Mouse (Mus musculus): ENCODE results near the gene Trim33.

The Trim33 gene

DNA sequence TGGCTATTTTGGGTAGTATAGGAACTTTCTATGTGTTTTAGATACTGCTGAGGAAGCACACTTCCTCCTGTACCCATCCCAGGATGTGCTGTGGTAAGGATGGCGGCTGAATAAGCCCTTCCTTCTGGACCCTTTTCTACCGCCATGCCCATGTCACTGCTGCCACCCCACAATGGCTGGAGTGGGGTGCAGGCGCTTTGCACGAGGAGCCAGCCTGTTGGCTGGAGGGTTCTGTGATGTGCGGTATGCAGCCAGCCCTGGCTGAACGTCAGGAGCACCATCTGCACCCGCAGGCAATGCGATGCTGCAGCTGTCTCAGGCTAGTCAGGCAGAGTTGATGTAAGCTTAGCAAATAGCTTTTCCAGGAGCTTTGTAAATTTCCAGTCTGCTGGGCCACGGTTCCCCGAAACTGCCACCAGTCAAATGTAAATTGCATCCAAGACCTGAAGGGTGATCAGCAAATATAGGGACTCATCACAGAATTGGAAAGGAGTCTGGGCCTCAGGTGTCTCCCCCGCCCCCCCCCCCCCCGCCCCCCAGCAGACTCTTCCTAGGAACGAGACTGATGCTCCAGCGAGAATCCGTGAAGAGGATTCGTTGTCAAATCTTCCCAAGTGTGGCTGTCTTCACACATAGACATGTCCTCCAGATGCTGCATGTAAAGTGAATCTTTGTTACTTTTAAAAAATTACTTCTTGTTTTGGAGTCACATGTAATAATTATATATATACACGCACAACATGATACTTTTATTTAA, 122.4 kb downstream of the Trim33 start:
- DNase-seq = no peak

- no peak for DNase-seq
These were observed 123.1 kb downstream of the Trim33 start for GRCm38 (mm10) chr3:103402212-103402611.

GRCm38 (mm10) chr3:103405135-103405534, 126.0 kb downstream of the Trim33 start:
- no peak for DNase-seq

- no peak for DNase-seq
These were observed 127.0 kb downstream of the Trim33 start for GRCm38 (mm10) chr3:103405871-103406765.

Measured in spleen, adult 18-20 months (tissue).